Mouse (Mus musculus) lung, postnatal 0 days (tissue): ENCODE measurements around the gene H2al1m.

Experiments used
- CTCF ChIP-seq: IDR thresholded peaks from 2 replicates; pipeline ENCODE4 v1.5.1; 2016; ENCODE audit warnings: antibody characterized with exemption, mild to moderate bottlenecking
- EP300 ChIP-seq: IDR thresholded peaks from 2 replicates; pipeline ENCODE4 v1.6.1; 2016; ENCODE audit warnings: antibody characterized with exemption, mild to moderate bottlenecking, control low read depth

- TF ChIP-seq CTCF (no peak), EP300 (no peak)
These were observed 40.1 kb upstream of the H2al1m start for GRCm38 (mm10) chrX:9243381-9243864.
